Mouse (Mus musculus): ENCODE results near the gene Parp9.

GRCm38 (mm10) chr16:35966411-35967115 lies 28.3 kb downstream of the Parp9 start:
- no peak for TF ChIP-seq CTCF (IDR thresholded peaks at IDR 0.05; ENCODE audit: low read depth)
- TF ChIP-seq EP300 (IDR thresholded peaks at IDR 0.05; ENCODE audit: low read depth): no peak
